Mouse (Mus musculus): ENCODE results near the gene Igf2bp3. TPM values are rescaled to one million over a fixed set of nuclear protein-coding genes. Genes with fewer than 3 reads are reported as not detected.

Gene Igf2bp3
- polyA plus RNA-seq, 1 experiment = 76.0 TPM

DNA sequence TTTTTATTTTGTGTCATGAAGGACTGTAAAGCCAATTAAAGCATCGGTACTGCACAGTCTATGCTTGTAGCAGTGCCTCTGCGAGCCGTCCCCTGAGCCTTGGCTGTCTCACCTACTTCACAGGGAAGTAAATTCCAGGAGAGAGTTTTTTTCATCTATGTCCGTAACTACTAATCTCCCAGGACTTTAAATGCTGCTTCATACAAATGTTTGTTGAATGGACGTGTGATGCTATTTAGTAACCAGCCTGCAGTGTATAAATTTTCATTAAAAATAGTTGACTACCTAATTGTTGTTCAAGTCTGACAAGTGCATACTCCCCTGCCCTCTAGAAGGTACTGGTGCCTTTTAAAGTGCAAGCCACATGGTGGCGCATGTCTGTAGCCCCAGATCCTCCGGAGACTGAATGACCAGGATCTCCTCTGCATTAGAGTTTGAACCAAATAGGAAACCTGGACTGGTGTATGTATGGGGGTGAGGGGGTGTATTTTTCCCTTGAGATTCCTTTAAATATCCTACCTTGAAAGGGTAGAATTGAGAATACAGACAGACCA lies 13.4 kb upstream of the Igf2bp3 start:
- Histone ChIP-seq H3K36me3 (ENCODE audit: control insufficient read depth, insufficient read depth, low read length) (no peaks in the 10 kb centered on the region), H3K27ac (ENCODE audit: control insufficient read depth, insufficient read depth, low read depth, low read length) (no peak overlapping the region), H3K27me3 (ENCODE audit: control insufficient read depth, insufficient read depth, low read length) (no peaks in the 10 kb centered on the region), H3K4me1 (ENCODE audit: control insufficient read depth, insufficient read depth, low read length) (no peaks in the 10 kb centered on the region), H3K4me3 (ENCODE audit: control insufficient read depth, low read depth, low read length) (no peak overlapping the region)
- TF ChIP-seq CTCF (IDR thresholded peaks at IDR 0.05; ENCODE audit: control insufficient read depth, insufficient read depth, insufficient replicate concordance, low read depth, low read length) = peak; percentile 14; the same call in 1 of the 2 replicates
- no peak for TF ChIP-seq POLR2A (IDR thresholded peaks at IDR 0.05; ENCODE audit: control insufficient read depth, low read depth, low read length)

DNA sequence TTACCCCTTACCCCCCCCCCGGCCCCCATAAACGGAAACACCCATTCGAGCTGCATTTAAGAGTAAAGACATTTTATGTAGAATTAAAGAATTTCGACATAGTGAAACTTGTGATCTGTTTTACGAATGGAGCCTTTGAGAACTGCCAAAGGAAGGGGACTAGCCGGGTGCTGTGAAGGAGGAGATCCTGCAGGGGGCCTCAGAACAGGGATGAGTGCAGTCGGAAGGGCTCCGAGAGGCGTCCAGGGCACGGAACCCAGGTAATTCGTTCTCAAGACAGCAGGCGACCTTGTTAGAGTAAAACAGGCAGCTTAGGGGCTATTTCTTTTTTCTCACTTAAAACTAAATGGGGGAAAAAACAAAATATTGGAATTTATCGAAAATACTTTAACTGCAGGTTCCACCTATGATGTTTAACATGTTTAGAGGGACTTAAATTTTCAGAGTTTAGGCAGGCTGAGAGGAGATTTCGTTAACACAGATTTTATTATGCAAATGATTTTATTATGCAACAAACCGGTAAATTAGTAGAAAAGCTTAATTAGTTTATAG lies 12.5 kb upstream of the Igf2bp3 start:
- Histone ChIP-seq H3K4me1 (ENCODE audit: control insufficient read depth, insufficient read depth, low read length) (no peaks in the 10 kb centered on the region), H3K27me3 (ENCODE audit: control insufficient read depth, insufficient read depth, low read length) (no peaks in the 10 kb centered on the region), H3K27ac (ENCODE audit: control insufficient read depth, insufficient read depth, low read depth, low read length) (no peak overlapping the region), H3K4me3 (ENCODE audit: control insufficient read depth, low read depth, low read length) (peak overlapping the region; percentile 11; the same call in 1 of the 2 replicates), H3K36me3 (ENCODE audit: control insufficient read depth, insufficient read depth, low read length) (no peaks in the 10 kb centered on the region)
- TF ChIP-seq POLR2A (IDR thresholded peaks at IDR 0.05; ENCODE audit: control insufficient read depth, low read depth, low read length) (no peak), CTCF (IDR thresholded peaks at IDR 0.05; ENCODE audit: control insufficient read depth, insufficient read depth, insufficient replicate concordance, low read depth, low read length) (no peak)

DNA sequence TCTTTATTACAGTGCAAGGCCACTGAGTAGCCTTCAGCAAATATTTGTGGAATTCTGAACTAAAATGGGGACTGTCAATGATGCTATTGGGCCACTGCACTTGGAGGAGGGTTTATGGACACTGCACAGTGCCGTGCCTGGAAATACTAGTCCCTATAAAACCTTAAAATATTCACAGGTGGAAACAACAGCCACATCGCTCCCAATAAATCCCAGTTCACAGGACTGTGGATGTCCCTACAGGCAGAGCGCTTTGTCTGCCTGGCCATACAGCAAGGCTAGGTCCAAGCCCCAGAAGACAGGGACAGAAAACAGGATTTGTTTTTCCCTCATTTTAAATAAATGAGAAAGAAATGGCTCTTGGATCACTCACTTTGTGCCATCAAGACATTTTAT lies 11.0 kb upstream of the Igf2bp3 start:
- TF ChIP-seq CTCF (IDR thresholded peaks at IDR 0.05; ENCODE audit: control insufficient read depth, insufficient read depth, insufficient replicate concordance, low read depth, low read length) (no peak), POLR2A (IDR thresholded peaks at IDR 0.05; ENCODE audit: control insufficient read depth, low read depth, low read length) (no peak)
- no peaks in the 10 kb centered on the region for H3K36me3 ChIP-seq (ENCODE audit: control insufficient read depth, insufficient read depth, low read length)
- no peaks in the 10 kb centered on the region for H3K27me3 ChIP-seq (ENCODE audit: control insufficient read depth, insufficient read depth, low read length)
- no peak overlapping the region for H3K4me3 ChIP-seq (ENCODE audit: control insufficient read depth, low read depth, low read length)
- no peak overlapping the region for H3K27ac ChIP-seq (ENCODE audit: control insufficient read depth, insufficient read depth, low read depth, low read length)
- H3K4me1 ChIP-seq (ENCODE audit: control insufficient read depth, insufficient read depth, low read length) = no peaks in the 10 kb centered on the region

DNA sequence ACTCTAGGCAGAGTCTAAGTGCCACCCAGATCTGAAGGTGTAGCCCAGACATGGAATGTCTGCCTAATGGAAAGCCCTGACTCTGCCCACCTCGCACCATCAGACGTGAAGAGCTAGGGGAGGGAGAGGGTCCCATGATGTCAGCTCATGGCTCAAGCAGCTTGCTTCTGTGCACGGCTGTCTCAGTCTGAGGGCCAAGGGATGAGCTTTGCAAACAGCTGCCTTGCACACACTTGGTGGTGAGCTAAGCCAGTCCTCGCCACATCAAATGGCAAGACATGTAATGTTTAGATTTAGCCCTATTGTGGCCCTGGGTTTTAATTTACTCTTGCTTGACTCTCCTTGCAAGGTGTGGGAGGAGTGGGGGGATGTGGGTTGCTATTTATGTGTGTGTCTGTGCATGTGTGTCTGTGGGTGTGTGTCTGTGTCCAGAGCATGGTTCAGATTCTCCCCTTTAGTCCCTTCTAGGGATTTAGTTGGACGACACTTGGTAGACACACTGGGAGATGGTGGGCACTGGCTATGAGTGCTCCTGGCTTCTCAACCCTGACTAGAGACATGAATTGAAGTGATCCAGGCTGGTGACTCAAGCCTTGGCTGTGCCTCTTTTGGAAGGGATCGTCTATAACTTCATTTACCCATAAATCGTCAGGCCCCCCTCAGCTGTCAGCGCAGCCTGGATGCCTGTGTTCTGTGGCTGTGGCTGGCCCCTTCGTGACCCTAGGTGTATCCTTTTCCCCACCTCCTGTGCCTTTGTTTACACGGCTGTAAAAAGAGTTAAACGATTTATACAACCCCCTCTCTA lies 10.4 kb upstream of the Igf2bp3 start:
- Histone ChIP-seq H3K4me1 (ENCODE audit: control insufficient read depth, insufficient read depth, low read length) (peaks cover 2% of the 10 kb centered on the region), H3K27ac (ENCODE audit: control insufficient read depth, insufficient read depth, low read depth, low read length) (no peak overlapping the region), H3K36me3 (ENCODE audit: control insufficient read depth, insufficient read depth, low read length) (no peaks in the 10 kb centered on the region), H3K4me3 (ENCODE audit: control insufficient read depth, low read depth, low read length) (no peak overlapping the region), H3K27me3 (ENCODE audit: control insufficient read depth, insufficient read depth, low read length) (no peaks in the 10 kb centered on the region)
- TF ChIP-seq CTCF (IDR thresholded peaks at IDR 0.05; ENCODE audit: control insufficient read depth, insufficient read depth, insufficient replicate concordance, low read depth, low read length) (no peak), POLR2A (IDR thresholded peaks at IDR 0.05; ENCODE audit: control insufficient read depth, low read depth, low read length) (no peak)

DNA sequence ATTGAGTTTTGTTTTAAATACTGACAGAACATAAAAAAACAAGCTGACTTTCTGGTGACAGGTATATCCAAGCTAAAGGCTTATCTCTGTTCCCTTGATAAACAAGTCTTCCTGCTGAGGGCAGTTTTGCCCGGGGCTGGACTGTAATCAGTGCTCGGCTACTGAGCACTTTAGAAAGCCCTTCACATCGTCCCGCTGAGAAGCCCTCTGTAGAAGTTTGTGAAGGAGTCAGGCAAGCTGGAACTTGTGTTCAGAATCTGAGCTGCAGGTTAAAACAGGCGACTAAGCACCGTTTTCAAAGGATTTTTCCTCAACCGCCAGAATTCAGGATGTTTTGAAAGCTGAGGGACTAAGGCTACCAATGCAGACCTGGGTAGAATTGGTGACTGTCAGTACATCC lies 7.1 kb upstream of the Igf2bp3 start:
- H3K27ac ChIP-seq (ENCODE audit: control insufficient read depth, insufficient read depth, low read depth, low read length) = no peak overlapping the region
- no peaks in the 10 kb centered on the region for H3K27me3 ChIP-seq (ENCODE audit: control insufficient read depth, insufficient read depth, low read length)
- H3K36me3 ChIP-seq (ENCODE audit: control insufficient read depth, insufficient read depth, low read length) = no peaks in the 10 kb centered on the region
- no peak for TF ChIP-seq POLR2A (IDR thresholded peaks at IDR 0.05; ENCODE audit: control insufficient read depth, low read depth, low read length)
- TF ChIP-seq CTCF (IDR thresholded peaks at IDR 0.05; ENCODE audit: control insufficient read depth, insufficient read depth, insufficient replicate concordance, low read depth, low read length) = no peak
- peaks cover 5% of the 10 kb centered on the region for H3K4me1 ChIP-seq (ENCODE audit: control insufficient read depth, insufficient read depth, low read length)
- H3K4me3 ChIP-seq (ENCODE audit: control insufficient read depth, low read depth, low read length) = no peak overlapping the region

DNA sequence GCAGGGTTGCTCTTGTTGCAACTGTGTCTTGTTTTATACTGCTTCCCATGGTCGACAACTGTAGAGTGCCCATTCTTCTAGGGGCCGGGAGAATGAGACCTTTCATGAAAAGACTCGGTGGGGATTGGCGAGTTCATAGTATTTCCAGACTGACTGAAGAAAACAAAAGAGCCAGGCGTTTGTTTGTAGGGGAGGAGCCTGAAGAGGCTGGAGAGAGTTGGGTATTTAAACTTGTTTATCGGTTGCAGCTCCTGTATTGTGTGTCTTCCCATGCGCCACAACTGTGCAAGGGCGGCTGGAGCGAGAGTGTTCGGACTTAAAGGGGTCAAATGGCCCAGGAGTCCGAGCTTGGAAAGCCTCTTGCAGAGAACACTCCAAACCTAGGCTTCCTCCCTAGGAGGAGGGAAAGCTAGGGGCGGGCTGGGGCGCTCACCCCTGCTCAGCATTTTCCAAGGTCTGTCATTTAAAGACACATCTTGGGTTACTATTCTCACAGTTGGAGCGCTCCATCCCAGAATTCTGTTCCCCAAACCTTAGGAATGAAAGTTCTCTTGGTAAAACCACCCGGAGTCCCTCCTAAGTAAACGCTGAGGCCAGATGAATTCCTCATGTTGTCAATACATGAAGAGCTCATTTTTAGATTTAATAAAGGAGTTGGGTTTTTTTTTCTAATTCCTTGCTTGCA lies 5.3 kb upstream of the Igf2bp3 start:
- Histone ChIP-seq H3K36me3 (ENCODE audit: control insufficient read depth, insufficient read depth, low read length) (no peaks in the 10 kb centered on the region), H3K4me3 (ENCODE audit: control insufficient read depth, low read depth, low read length) (peak overlapping the region; percentile 8), H3K27me3 (ENCODE audit: control insufficient read depth, insufficient read depth, low read length) (no peaks in the 10 kb centered on the region), H3K4me1 (ENCODE audit: control insufficient read depth, insufficient read depth, low read length) (peaks cover 6% of the 10 kb centered on the region), H3K27ac (ENCODE audit: control insufficient read depth, insufficient read depth, low read depth, low read length) (no peak overlapping the region)
- TF ChIP-seq POLR2A (IDR thresholded peaks at IDR 0.05; ENCODE audit: control insufficient read depth, low read depth, low read length) (no peak), CTCF (IDR thresholded peaks at IDR 0.05; ENCODE audit: control insufficient read depth, insufficient read depth, insufficient replicate concordance, low read depth, low read length) (no peak)

DNA sequence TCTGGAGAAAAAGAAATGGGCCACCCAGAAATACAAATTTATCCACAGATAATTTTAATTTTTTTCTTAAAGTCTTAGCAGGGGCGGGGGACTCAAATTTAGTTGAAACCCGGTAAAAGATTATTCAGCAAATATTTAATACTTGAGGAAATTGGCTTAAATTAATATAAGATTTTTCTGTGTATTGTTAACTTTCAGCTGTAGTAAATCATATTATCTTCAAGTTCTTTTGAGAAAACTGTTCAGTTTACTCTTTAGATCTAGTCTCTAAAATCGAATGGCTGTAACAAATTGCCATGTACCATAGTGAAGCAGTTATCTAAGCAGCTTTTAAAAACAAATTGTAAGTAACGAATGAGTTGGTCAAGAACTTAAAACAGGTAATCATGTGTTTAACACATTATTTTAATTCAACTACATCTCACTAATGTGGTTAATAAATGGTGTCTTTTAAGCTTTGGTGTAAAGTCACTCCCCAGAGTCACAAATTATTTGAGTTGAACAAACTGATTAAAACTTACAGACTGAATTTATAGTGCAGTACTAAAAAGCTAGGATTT lies 4.3 kb upstream of the Igf2bp3 start:
- H3K27me3 ChIP-seq (ENCODE audit: control insufficient read depth, insufficient read depth, low read length) = no peaks in the 10 kb centered on the region
- TF ChIP-seq CTCF (IDR thresholded peaks at IDR 0.05; ENCODE audit: control insufficient read depth, insufficient read depth, insufficient replicate concordance, low read depth, low read length) (no peak), POLR2A (IDR thresholded peaks at IDR 0.05; ENCODE audit: control insufficient read depth, low read depth, low read length) (no peak)
- H3K4me3 ChIP-seq (ENCODE audit: control insufficient read depth, low read depth, low read length) = no peak overlapping the region
- no peak overlapping the region for H3K27ac ChIP-seq (ENCODE audit: control insufficient read depth, insufficient read depth, low read depth, low read length)
- peaks cover 8% of the 10 kb centered on the region for H3K4me1 ChIP-seq (ENCODE audit: control insufficient read depth, insufficient read depth, low read length)
- H3K36me3 ChIP-seq (ENCODE audit: control insufficient read depth, insufficient read depth, low read length) = no peaks in the 10 kb centered on the region
